Mouse (Mus musculus): ENCODE measurements around the gene Creb5. TPM values are rescaled to one million over a fixed set of nuclear protein-coding genes. Genes with fewer than 3 reads are reported as not detected.

The Creb5 gene
- polyA plus RNA-seq, 1 experiment from 2014 or later, result 22.3 TPM

DNA sequence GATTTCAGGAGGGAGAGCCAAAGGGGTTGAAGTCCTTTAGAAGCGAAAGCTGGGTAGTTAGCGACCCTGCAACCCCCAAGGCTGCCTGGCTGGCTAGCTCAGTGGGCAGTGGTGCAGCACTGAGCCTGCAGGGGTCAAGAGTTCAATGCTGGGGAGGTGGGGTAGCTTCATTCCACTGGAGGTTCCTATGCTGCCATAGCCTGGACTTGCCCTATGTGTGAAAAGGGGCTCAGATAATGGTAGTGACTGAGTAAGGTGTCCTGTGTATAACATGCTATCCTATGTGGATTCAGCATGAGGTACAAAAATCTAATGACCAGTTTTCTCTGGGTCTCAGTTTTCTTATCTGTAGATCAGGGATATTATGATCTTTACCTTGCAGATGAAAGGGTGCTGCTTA, 182.6 kb downstream of the Creb5 start:
- ATAC-seq (ENCODE audit: insufficient number of reproducible peaks, low FRiP score, low TSS enrichment, low read depth) (0 out of 2 replicates have a peak, but pooled peaks have one; percentile 35), DNase-seq (ENCODE audit: low spot score) (peak; percentile 44)
- Histone ChIP-seq H3K36me3 (ENCODE audit: control insufficient read depth, insufficient read depth, low read length) (no peaks in the 10 kb centered on the region), H3K4me1 (ENCODE audit: control insufficient read depth, insufficient read depth, low read length) (peaks cover 31% of the 10 kb centered on the region), H3K27ac (replicated peaks; ENCODE audit: low read depth, low read length) (peak overlapping the region; percentile 63; the same call in 1 of the 2 replicates), H3K9ac (ENCODE audit: low read length) (no peak overlapping the region), H3K9me3 (ENCODE audit: control insufficient read depth, low read length) (no peaks in the 10 kb centered on the region), H3K4me3 (ENCODE audit: low read depth, low read length) (no peak overlapping the region), H3K4me2 (ENCODE audit: low read depth, severe bottlenecking) (no peak overlapping the region), H3K27me3 (ENCODE audit: control insufficient read depth, insufficient read depth, low read length) (no peaks in the 10 kb centered on the region)
- WGBS, result 48% methylated on average over 2 of the region's 2 CpGs

DNA sequence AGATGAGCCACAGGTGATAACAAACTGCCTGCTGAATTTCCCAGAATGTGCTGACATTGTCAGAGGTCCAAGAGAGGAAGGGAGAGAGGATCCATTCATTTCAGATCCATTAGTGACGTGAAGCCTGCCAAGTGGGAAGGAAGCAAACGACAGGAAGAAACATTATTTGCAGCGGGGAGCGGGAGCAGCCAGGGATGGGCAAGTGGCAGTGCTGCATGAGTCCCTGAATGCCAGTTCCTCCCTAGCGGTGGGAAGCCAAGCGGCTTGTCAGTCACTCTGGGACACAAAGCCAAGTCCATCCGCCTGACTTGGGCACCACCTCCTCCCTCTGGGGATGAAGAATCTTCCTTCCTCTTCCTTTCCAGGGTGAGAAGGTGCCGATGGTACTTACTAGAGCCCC, 183.5 kb downstream of the Creb5 start:
- Histone ChIP-seq H3K27ac (replicated peaks; ENCODE audit: low read depth, low read length) (peak overlapping the region; percentile 38; the same call in 1 of the 2 replicates), H3K36me3 (ENCODE audit: control insufficient read depth, insufficient read depth, low read length) (no peaks in the 10 kb centered on the region), H3K4me3 (ENCODE audit: low read depth, low read length) (no peak overlapping the region), H3K9ac (ENCODE audit: low read length) (no peak overlapping the region), H3K9me3 (ENCODE audit: control insufficient read depth, low read length) (no peaks in the 10 kb centered on the region), H3K27me3 (ENCODE audit: control insufficient read depth, insufficient read depth, low read length) (no peaks in the 10 kb centered on the region), H3K4me1 (ENCODE audit: control insufficient read depth, insufficient read depth, low read length) (peaks cover 31% of the 10 kb centered on the region), H3K4me2 (ENCODE audit: low read depth, severe bottlenecking) (no peak overlapping the region)
- DNase-seq (ENCODE audit: low spot score) (no peak), ATAC-seq (ENCODE audit: insufficient number of reproducible peaks, low FRiP score, low TSS enrichment, low read depth) (no peak)
- 63% methylated on average over 8 of the region's 8 CpGs for WGBS

DNA sequence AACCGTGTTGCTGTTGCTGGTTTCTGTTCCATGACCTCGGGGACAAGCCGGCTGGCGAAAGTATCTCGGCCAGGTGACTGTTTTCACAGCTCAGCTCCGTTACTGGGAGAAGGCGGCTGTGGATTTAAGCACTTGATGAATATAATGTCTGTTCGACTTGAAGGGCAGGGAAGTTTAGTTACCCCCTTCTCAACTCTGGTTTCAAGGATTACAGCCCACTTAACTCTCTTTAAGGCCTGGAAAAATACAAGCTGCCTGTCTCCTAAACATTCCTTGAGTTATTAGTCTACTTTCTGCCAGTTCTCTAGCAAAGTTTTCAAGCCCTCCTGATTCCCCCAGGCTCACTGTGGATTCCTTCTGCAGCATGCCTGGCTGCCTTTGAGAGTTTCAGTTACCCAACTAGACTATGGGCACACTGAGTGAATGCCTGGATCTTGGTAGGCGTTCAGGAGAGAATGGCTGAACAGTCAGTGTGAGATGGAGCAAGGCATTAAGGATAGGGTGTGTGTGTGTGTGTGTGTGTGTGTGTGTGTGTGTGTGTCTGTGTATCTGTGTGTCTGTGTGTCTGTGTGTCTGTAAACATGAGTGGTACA, 184.0 kb downstream of the Creb5 start:
- no peak overlapping the region for H3K4me3 ChIP-seq (ENCODE audit: low read depth, low read length)
- H3K4me2 ChIP-seq (ENCODE audit: low read depth, severe bottlenecking), result no peak overlapping the region
- H3K9me3 ChIP-seq (ENCODE audit: control insufficient read depth, low read length), result no peaks in the 10 kb centered on the region
- no peaks in the 10 kb centered on the region for H3K36me3 ChIP-seq (ENCODE audit: control insufficient read depth, insufficient read depth, low read length)
- H3K27ac ChIP-seq (replicated peaks; ENCODE audit: low read depth, low read length), result peak overlapping the region; percentile 64; the same call in 1 of the 2 replicates
- ATAC-seq (ENCODE audit: insufficient number of reproducible peaks, low FRiP score, low TSS enrichment, low read depth), result no peak
- H3K27me3 ChIP-seq (ENCODE audit: control insufficient read depth, insufficient read depth, low read length), result no peaks in the 10 kb centered on the region
- peaks cover 31% of the 10 kb centered on the region for H3K4me1 ChIP-seq (ENCODE audit: control insufficient read depth, insufficient read depth, low read length)
- H3K9ac ChIP-seq (ENCODE audit: low read length), result no peak overlapping the region
- WGBS, result 37% methylated on average over 9 of the region's 9 CpGs
- DNase-seq (ENCODE audit: low spot score), result peak; percentile 48

DNA sequence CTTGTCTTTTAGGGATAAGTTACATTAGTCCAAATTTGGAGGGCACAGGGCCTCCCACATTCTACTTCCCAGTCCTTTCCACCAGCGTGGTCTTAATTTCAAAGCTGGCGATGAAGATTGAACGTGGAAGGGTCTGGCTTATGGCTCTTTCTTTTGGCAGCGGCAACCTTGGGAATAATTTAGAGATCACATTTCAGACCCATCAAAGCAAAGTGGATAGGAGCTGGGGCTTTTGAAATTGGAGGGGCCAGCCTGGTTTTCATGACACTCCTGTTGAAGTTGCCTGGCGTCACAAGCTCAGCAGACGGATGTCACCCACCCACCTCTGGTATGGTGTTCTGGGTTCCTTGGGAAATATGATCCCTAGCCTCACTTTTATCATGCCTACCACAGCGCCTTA, 185.7 kb downstream of the Creb5 start:
- ATAC-seq (ENCODE audit: insufficient number of reproducible peaks, low FRiP score, low TSS enrichment, low read depth) (no peak), DNase-seq (ENCODE audit: low spot score) (no peak)
- Histone ChIP-seq H3K36me3 (ENCODE audit: control insufficient read depth, insufficient read depth, low read length) (no peaks in the 10 kb centered on the region), H3K27me3 (ENCODE audit: control insufficient read depth, insufficient read depth, low read length) (no peaks in the 10 kb centered on the region), H3K4me1 (ENCODE audit: control insufficient read depth, insufficient read depth, low read length) (peaks cover 31% of the 10 kb centered on the region), H3K4me3 (ENCODE audit: low read depth, low read length) (no peak overlapping the region), H3K27ac (replicated peaks; ENCODE audit: low read depth, low read length) (no peak overlapping the region), H3K9me3 (ENCODE audit: control insufficient read depth, low read length) (no peaks in the 10 kb centered on the region), H3K9ac (ENCODE audit: low read length) (no peak overlapping the region), H3K4me2 (ENCODE audit: low read depth, severe bottlenecking) (no peak overlapping the region)
- WGBS, result 29% methylated on average over 7 of the region's 7 CpGs

DNA sequence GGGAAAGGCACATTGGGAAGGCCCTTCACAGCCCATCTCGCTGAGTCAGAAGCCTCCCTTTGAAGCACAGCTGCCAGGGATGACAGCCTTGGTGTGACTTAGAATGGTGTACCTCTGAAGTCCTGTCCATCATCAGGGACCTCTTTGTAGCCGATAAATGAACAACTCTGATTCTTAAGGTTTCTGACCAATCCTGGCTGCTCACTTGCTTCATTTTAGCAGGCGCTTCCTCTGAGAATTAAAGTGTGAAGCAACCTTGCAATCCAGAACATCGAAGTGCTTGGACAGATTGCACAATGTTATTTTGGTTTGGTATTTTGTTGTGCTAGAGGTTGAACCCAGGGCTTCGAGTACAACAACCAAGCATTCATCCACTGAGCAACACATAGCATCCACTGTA, 190.4 kb downstream of the Creb5 start:
- Histone ChIP-seq H3K9me3 (ENCODE audit: control insufficient read depth, low read length) (no peaks in the 10 kb centered on the region), H3K36me3 (ENCODE audit: control insufficient read depth, insufficient read depth, low read length) (no peaks in the 10 kb centered on the region), H3K27me3 (ENCODE audit: control insufficient read depth, insufficient read depth, low read length) (no peaks in the 10 kb centered on the region), H3K27ac (replicated peaks; ENCODE audit: low read depth, low read length) (no peak overlapping the region), H3K9ac (ENCODE audit: low read length) (no peak overlapping the region), H3K4me2 (ENCODE audit: low read depth, severe bottlenecking) (no peak overlapping the region), H3K4me1 (ENCODE audit: control insufficient read depth, insufficient read depth, low read length) (peaks cover 3% of the 10 kb centered on the region; the same call in 1 of the 2 replicates), H3K4me3 (ENCODE audit: low read depth, low read length) (no peak overlapping the region)
- 91% methylated on average over 5 of the region's 5 CpGs for WGBS
- DNase-seq (ENCODE audit: low spot score), result no peak
- ATAC-seq (ENCODE audit: insufficient number of reproducible peaks, low FRiP score, low TSS enrichment, low read depth), result no peak

DNA sequence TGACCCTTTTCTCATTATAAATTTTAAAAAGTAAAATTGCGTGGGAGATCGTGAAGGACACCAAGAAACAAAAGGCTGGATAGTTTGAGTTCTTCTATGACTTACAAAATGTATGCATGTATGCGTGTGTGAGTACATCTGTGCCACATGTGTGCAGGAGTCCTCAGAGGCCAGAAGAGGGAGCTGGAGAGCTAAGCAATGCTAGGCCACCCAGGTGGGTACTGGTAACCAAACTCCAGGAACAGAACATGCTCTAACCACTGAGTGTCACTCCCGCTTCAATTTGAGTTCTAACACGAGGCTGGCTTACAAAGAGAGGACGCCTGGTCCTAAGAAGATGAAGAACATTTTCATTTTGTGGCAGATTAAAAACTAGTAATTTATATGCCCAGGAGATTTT, 203.8 kb downstream of the Creb5 start:
- no peak for DNase-seq (ENCODE audit: low spot score)
- 92% methylated on average over 6 of the region's 6 CpGs for WGBS
- H3K9me3 ChIP-seq (ENCODE audit: control insufficient read depth, low read length), result peaks cover 3% of the 10 kb centered on the region; the same call in 1 of the 2 replicates
- no peak for ATAC-seq (ENCODE audit: insufficient number of reproducible peaks, low FRiP score, low TSS enrichment, low read depth)
- H3K27ac ChIP-seq (replicated peaks; ENCODE audit: low read depth, low read length), result no peak overlapping the region
- no peak overlapping the region for H3K9ac ChIP-seq (ENCODE audit: low read length)
- no peaks in the 10 kb centered on the region for H3K4me1 ChIP-seq (ENCODE audit: control insufficient read depth, insufficient read depth, low read length)
- H3K36me3 ChIP-seq (ENCODE audit: control insufficient read depth, insufficient read depth, low read length), result no peaks in the 10 kb centered on the region
- H3K27me3 ChIP-seq (ENCODE audit: control insufficient read depth, insufficient read depth, low read length), result no peaks in the 10 kb centered on the region
- H3K4me2 ChIP-seq (ENCODE audit: low read depth, severe bottlenecking), result no peak overlapping the region
- no peak overlapping the region for H3K4me3 ChIP-seq (ENCODE audit: low read depth, low read length)

DNA sequence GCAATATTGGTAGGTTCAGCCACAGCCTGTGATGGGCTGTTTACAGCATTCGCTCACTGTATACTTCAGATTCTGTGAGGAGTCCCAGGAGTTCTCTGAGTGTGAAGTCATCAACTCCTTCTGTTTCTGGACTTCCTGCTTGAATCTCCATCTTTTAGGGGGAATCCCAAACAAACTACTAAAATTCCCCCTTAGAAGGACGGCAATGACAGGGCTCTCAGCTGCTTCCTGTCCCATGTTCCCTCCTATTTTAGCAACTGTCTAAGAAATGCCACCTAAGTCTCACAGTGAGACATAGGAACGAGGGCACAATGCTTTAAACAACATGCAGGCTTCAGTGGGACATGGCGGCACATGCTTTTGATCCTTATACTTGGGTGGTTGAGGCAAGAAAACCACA, 204.3 kb downstream of the Creb5 start:
- peaks cover 3% of the 10 kb centered on the region; the same call in 1 of the 2 replicates for H3K9me3 ChIP-seq (ENCODE audit: control insufficient read depth, low read length)
- ATAC-seq (ENCODE audit: insufficient number of reproducible peaks, low FRiP score, low TSS enrichment, low read depth) (no peak), DNase-seq (ENCODE audit: low spot score) (no peak)
- no peak overlapping the region for H3K27ac ChIP-seq (replicated peaks; ENCODE audit: low read depth, low read length)
- no peak overlapping the region for H3K4me2 ChIP-seq (ENCODE audit: low read depth, severe bottlenecking)
- H3K9ac ChIP-seq (ENCODE audit: low read length), result no peak overlapping the region
- WGBS, result 89% methylated on average over 4 of the region's 4 CpGs
- no peak overlapping the region for H3K4me3 ChIP-seq (ENCODE audit: low read depth, low read length)
- no peaks in the 10 kb centered on the region for H3K4me1 ChIP-seq (ENCODE audit: control insufficient read depth, insufficient read depth, low read length)
- H3K36me3 ChIP-seq (ENCODE audit: control insufficient read depth, insufficient read depth, low read length), result no peaks in the 10 kb centered on the region
- H3K27me3 ChIP-seq (ENCODE audit: control insufficient read depth, insufficient read depth, low read length), result no peaks in the 10 kb centered on the region

DNA sequence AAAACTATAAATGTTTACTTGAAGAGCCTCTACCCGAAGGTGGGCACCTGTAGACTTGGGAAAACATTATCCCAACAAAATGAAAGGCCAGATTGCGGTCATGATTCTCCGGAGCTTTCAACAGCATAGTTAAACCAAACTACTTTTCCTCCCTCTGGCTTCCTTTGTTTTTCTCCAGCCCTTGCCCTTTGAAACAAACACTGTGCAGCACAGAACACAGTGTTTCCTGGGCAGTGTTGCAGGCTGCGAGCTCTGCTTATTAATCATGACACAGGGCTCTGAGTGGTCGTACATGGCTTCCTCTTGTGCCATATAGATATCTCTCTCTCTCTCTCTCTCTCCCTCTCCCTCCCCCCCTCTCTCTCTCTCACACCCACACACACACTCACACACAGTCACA, 206.8 kb downstream of the Creb5 start:
- Histone ChIP-seq H3K4me1 (ENCODE audit: control insufficient read depth, insufficient read depth, low read length) (no peaks in the 10 kb centered on the region), H3K27ac (replicated peaks; ENCODE audit: low read depth, low read length) (no peak overlapping the region), H3K9me3 (ENCODE audit: control insufficient read depth, low read length) (peaks cover 3% of the 10 kb centered on the region; the same call in 1 of the 2 replicates), H3K27me3 (ENCODE audit: control insufficient read depth, insufficient read depth, low read length) (no peaks in the 10 kb centered on the region), H3K9ac (ENCODE audit: low read length) (no peak overlapping the region), H3K36me3 (ENCODE audit: control insufficient read depth, insufficient read depth, low read length) (no peaks in the 10 kb centered on the region), H3K4me2 (ENCODE audit: low read depth, severe bottlenecking) (no peak overlapping the region), H3K4me3 (ENCODE audit: low read depth, low read length) (no peak overlapping the region)
- 67% methylated on average over 5 of the region's 5 CpGs for WGBS
- ATAC-seq (ENCODE audit: insufficient number of reproducible peaks, low FRiP score, low TSS enrichment, low read depth) (no peak), DNase-seq (ENCODE audit: low spot score) (no peak)

DNA sequence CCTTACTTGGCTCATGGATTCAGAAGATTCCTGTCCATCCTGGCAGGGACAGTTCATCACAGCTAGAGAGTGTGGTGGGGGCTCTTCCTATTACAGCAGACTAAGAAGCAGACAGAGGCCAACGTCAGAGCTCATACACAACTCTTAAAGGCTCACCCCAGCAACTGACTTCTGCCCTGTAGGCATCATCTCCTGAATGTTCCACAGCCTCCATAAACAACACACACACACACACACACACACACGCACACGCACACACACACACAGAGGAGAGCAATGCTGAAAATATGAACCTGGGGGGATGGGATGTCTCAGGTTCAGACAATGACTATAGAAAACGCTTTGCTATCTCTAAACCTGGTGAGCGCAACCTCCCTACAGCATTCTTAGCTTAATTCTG, 208.6 kb downstream of the Creb5 start:
- DNase-seq (ENCODE audit: low spot score) (no peak), ATAC-seq (ENCODE audit: insufficient number of reproducible peaks, low FRiP score, low TSS enrichment, low read depth) (no peak)
- no peaks in the 10 kb centered on the region for H3K27me3 ChIP-seq (ENCODE audit: control insufficient read depth, insufficient read depth, low read length)
- no peaks in the 10 kb centered on the region for H3K36me3 ChIP-seq (ENCODE audit: control insufficient read depth, insufficient read depth, low read length)
- peaks cover 3% of the 10 kb centered on the region; the same call in 1 of the 2 replicates for H3K9me3 ChIP-seq (ENCODE audit: control insufficient read depth, low read length)
- H3K4me2 ChIP-seq (ENCODE audit: low read depth, severe bottlenecking), result no peak overlapping the region
- no peak overlapping the region for H3K4me3 ChIP-seq (ENCODE audit: low read depth, low read length)
- no peaks in the 10 kb centered on the region for H3K4me1 ChIP-seq (ENCODE audit: control insufficient read depth, insufficient read depth, low read length)
- no peak overlapping the region for H3K27ac ChIP-seq (replicated peaks; ENCODE audit: low read depth, low read length)
- no peak overlapping the region for H3K9ac ChIP-seq (ENCODE audit: low read length)
- WGBS, result 92% methylated on average over 5 of the region's 5 CpGs
